Mouse (Mus musculus) olfactory bulb, adult 2 months (tissue): ENCODE data around the gene Prss36. TPM values are rescaled to one million over a fixed set of nuclear protein-coding genes. Genes with fewer than 3 reads are reported as not detected.

Experiments used
- H3K27ac ChIP-seq: fragments of 200-500 bp; 2 replicates; pipeline ENCODE4 v1.5.1; 2012; ENCODE audit warnings: low read depth, low read length; ENCODE audit not compliant: insufficient read depth
- H3K4me1 ChIP-seq: fragments of 200-500 bp; 2 replicates; pipeline ENCODE4 v1.6.1; 2012; ENCODE audit warnings: low read length; ENCODE audit not compliant: control insufficient read depth, insufficient read depth
- H3K4me3 ChIP-seq: fragments of 200-500 bp; 2 replicates; pipeline ENCODE4 v1.5.1; 2012; ENCODE audit warnings: mild to moderate bottlenecking, low read depth, low read length, moderate library complexity; ENCODE audit not compliant: insufficient read depth
- CTCF ChIP-seq: fragments of 200-500 bp; IDR thresholded peaks from 2 replicates; pipeline ENCODE4 v1.5.1; 2012; ENCODE audit warnings: low read depth, mild to moderate bottlenecking, low read length, moderate library complexity; ENCODE audit not compliant: insufficient read depth
- POLR2A ChIP-seq: fragments of 200-500 bp; IDR thresholded peaks from 2 replicates; pipeline ENCODE4 v1.6.1; 2012; ENCODE audit warnings: mild to moderate bottlenecking, low read depth, low read length, moderate library complexity; ENCODE audit not compliant: insufficient read depth
- WGBS: fragments of 180-500 bp; shearing (Covaris S2); methylation state at CpG from one replicate; pipeline ENCODE4 v1.1.7; 2018; 5-methylcytosine and 5-hydroxymethylcytosine counted together
- polyA plus RNA-seq: library from polyadenylated mRNA; stranded (reverse); fragments of >200 nt; gene quantifications from 2 replicates; pipeline ENCODE4 v1.2.4, GENCODE M21; 2012; ENCODE audit warnings: low replicate concordance; ENCODE audit not compliant: missing spikeins, insufficient read depth, insufficient read length

Gene Prss36
- polyA plus RNA-seq, 1 experiment: not detected

- H3K27ac ChIP-seq: no peak overlapping the region
- TF ChIP-seq CTCF: no peak
- no peak for TF ChIP-seq POLR2A
- H3K4me3 ChIP-seq: no peak overlapping the region
- 86% methylated on average over 11 of the region's 11 CpGs for WGBS
- peaks cover 5% of the 10 kb centered on the region; the same call in 1 of the 2 replicates for H3K4me1 ChIP-seq
These were observed 19.7 kb downstream of the Prss36 start for GRCm38 (mm10) chr7:127926846-127927245.

- no peaks in the 10 kb centered on the region for H3K4me1 ChIP-seq
- no peak overlapping the region for H3K27ac ChIP-seq
- H3K4me3 ChIP-seq: no peak overlapping the region
- TF ChIP-seq CTCF: no peak
- TF ChIP-seq POLR2A: no peak
- WGBS: 86% methylated on average over 8 of the region's 8 CpGs
These were observed 20.5 kb downstream of the Prss36 start for GRCm38 (mm10) chr7:127926066-127926465.

- no peaks in the 10 kb centered on the region for H3K4me1 ChIP-seq
- 62% methylated on average over 5 of the region's 5 CpGs for WGBS
- no peak overlapping the region for H3K4me3 ChIP-seq
- no peak overlapping the region for H3K27ac ChIP-seq
- no peak for TF ChIP-seq CTCF
- TF ChIP-seq POLR2A: no peak
These were observed 21.3 kb downstream of the Prss36 start for GRCm38 (mm10) chr7:127925252-127925651.

DNA sequence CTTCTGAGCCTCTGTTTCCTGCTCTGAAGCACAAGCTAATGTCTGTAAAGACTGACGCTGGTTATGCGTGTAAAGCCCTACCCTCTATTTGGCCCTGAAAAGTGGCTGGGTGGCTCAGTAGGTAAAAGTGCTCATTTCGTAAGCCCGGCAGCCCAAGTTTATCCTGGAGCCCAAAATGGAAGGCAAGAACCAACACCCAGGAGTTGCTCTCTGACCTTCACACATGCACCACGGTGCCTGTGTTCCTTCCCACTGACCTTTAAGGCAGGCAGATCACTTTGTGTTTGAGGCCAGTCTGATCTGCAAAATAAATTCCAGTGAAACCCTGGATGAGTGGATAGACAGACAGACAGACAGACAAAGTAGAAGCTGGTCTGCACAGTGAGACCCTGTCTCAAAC lies 22.8 kb downstream of the Prss36 start:
- Histone ChIP-seq H3K4me1 (no peaks in the 10 kb centered on the region), H3K27ac (no peak overlapping the region), H3K4me3 (no peak overlapping the region)
- TF ChIP-seq CTCF: no peak
- no peak for TF ChIP-seq POLR2A
- WGBS: 86% methylated on average over 5 of the region's 5 CpGs

DNA sequence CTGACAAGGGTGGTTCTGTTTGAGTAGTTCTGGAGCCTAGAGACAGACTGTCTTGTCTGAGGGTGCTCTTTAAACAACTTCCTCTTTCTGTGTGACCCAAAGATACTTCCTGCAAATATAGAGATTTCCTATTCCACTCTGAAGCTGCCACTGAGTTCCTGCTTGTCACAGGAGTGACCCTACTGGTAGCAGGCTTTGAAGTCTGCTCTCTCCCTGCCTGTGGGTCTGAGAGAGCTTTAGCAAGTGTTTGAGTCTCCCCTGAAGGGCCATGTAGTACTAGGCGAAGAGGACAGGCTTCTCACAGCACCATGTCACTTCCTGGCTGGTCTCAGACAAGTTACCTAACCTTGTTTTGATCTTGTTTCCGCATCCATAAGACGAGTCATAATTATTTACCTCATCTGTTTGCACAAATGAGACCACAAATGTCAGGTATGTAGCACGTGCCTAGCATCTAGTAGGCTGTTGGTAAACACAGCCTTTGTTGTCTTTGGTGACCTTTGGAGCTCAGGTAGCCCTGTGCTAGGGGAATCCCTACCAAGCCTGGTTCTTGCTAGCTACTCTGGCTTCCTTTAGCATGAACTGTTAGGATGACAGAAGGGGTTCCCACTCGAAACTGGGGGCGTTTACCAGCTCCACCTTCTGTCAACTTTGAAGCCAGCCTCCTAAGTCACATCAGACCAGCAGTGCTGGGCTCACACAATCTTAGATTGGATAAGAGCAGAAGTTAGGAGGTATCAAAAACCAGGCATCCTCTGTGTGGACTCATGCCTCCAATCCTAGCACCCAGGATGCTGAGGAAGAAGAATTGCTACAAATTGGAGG lies 23.9 kb downstream of the Prss36 start:
- 78% methylated on average over 6 of the region's 6 CpGs for WGBS
- Histone ChIP-seq H3K4me3 (no peak overlapping the region), H3K27ac (no peak overlapping the region), H3K4me1 (no peaks in the 10 kb centered on the region)
- no peak for TF ChIP-seq CTCF
- TF ChIP-seq POLR2A: no peak

- Histone ChIP-seq H3K27ac (no peak overlapping the region), H3K4me1 (no peaks in the 10 kb centered on the region), H3K4me3 (no peak overlapping the region)
- no peak for TF ChIP-seq CTCF
- TF ChIP-seq POLR2A: no peak
- 62% methylated on average over 8 of the region's 8 CpGs for WGBS
These were observed 25.0 kb downstream of the Prss36 start for GRCm38 (mm10) chr7:127921516-127921915.

- TF ChIP-seq CTCF (no peak), POLR2A (no peak)
- 76% methylated on average over 7 of the region's 7 CpGs for WGBS
These were observed 27.2 kb downstream of the Prss36 start for GRCm38 (mm10) chr7:127919290-127919689.

GRCm38 (mm10) chr7:127918203-127918602 lies 28.3 kb downstream of the Prss36 start:
- WGBS: 55% methylated on average over 3 of the region's 3 CpGs
- Histone ChIP-seq H3K4me1 (no peaks in the 10 kb centered on the region; the same call in 1 of the 2 replicates), H3K4me3 (no peak overlapping the region), H3K27ac (no peak overlapping the region)
- TF ChIP-seq POLR2A (no peak), CTCF (no peak)

More at GRCm38 (mm10) chr7:127919290-127919689, 27.2 kb downstream of the Prss36 start:
- Histone ChIP-seq H3K27ac (no peak overlapping the region), H3K4me3 (no peak overlapping the region), H3K4me1 (no peaks in the 10 kb centered on the region)

- TF ChIP-seq CTCF: no peak
- no peak for TF ChIP-seq POLR2A
- H3K27ac ChIP-seq: no peak overlapping the region
- WGBS: 93% methylated on average over 12 of the region's 12 CpGs
- H3K4me3 ChIP-seq: no peak overlapping the region
- no peaks in the 10 kb centered on the region; the same call in 1 of the 2 replicates for H3K4me1 ChIP-seq
These were observed 31.2 kb downstream of the Prss36 start for GRCm38 (mm10) chr7:127915293-127915692.
